Mouse (Mus musculus): ENCODE data around the gene Garnl3.
A peak's percentile ranks its signal among the peaks of the same experiment; 100 is the strongest.
"Not testable (repeated sequence)": the region's sequence is repeated elsewhere in the genome, so short reads cannot be mapped to it uniquely, and the experiment has no call there.

The Garnl3 gene

DNA sequence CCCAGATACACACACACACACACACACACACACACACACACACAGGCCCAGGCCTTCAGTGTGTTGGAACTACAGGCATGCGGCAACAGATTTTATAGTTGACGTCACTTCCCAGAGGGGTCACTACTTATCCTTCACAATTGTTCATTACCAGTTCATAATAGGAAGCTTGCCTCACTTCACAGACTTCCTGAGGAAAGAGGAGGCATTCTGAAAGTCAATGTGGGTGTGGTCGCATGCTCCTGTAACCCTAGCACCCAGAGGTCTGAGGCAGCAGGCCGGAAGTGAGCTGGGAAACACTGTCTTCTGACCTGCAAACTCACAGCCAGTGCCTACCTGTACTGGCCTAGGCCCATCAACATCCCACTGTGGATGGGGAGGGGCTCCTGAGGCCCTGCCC lies 106.4 kb downstream of the Garnl3 start:
- DNase-seq (ENCODE audit: inconsistent ontology term): no peak

DNA sequence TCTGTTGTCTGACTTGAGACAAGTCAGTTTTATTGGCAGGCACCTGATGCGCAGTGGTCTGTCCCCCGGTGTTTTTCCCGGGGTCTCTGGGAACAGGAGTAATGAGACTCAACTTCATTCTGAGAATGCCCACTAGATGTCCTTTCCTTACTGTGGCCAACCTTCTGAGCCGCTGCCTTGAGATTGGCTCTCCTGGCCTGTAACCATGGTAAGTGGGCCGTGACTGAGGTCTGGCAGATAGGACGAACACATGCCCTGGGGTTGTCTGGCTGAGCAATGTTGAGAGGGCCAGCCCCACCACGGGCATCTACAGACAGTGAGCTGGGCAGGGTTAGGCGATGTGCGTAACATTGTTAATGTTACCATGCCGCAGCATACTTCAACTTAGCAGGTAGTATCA lies 106.9 kb downstream of the Garnl3 start:
- peak; percentile 55 for DNase-seq (ENCODE audit: inconsistent ontology term)

DNA sequence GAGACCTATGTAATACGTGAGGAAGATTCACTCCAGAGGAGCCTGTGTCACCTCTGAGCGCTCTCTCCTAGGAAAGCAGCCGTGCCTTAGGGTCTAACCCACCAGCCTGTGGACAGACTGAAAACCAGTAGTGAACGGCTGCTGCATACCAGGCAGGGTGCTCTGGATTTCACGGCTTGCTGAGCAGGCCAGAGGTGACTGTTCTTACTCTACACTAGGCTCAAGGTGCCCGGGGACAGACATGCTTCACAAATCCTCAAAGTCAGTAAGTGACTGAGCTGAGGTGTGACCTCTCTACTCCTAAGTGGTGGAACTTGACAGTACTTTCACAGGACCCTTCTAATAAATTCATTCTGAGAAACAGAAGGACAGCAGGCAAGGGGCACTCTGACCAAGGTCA lies 108.6 kb downstream of the Garnl3 start:
- DNase-seq (ENCODE audit: inconsistent ontology term): no peak

DNA sequence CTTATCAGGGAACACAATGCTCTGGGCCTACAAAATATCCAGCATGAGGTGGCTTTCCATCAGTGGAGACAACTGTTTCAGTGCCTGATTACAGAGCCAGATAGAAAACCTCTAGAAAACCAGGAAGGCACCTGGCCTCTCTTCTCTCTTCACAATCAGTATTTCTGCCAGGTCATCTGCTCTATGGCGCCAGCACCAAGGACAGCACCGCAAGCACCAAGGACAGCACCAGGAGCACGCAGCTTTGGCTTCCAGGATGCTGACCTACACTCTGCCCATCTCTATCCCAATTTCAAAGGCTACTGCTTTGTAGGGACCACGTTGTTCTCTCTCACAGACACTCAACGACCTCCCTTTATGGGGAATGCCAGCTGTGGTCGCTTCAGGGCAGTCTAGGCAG lies 113.4 kb downstream of the Garnl3 start:
- peak; percentile 33 for DNase-seq (ENCODE audit: inconsistent ontology term)

DNA sequence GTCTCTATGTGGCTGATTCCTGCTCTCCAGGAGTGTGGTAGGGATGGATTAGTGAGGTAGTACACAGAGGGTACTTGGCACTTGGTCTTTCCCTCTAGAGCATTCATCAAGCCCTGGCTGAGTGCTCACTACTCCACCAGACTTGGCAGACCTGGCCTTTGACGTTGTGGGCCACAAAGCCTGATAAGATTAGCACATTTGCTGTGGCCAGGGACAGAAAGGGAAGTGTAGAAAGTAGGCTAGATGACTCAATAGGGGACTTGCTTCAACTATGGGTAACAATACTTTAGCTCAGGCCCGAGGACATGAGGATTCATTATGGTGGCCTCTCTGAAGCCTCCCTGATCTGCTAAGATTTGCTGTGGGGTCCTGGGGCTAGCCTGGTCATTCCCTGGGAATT lies 114.3 kb downstream of the Garnl3 start:
- no peak for DNase-seq (ENCODE audit: inconsistent ontology term)

DNA sequence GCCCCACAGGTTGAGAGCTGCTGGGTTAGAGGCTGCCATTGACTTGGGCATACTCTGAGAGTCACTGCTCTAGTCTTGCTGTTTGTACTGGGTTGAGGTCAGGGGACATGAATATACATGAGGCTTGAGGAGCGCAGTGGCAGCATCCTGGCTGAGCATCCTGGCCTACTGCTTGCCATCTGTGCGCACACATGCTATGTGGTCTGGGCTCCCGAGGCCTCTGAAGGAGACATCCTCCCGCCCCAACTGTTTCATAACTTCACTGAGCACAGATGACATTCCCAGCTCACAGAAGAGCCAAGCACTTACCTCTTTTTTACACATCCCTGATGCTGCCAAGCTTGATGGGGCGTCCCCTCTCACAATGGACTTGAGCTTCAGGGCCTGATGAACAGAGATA lies 116.6 kb downstream of the Garnl3 start:
- no peak for DNase-seq (ENCODE audit: inconsistent ontology term)

DNA sequence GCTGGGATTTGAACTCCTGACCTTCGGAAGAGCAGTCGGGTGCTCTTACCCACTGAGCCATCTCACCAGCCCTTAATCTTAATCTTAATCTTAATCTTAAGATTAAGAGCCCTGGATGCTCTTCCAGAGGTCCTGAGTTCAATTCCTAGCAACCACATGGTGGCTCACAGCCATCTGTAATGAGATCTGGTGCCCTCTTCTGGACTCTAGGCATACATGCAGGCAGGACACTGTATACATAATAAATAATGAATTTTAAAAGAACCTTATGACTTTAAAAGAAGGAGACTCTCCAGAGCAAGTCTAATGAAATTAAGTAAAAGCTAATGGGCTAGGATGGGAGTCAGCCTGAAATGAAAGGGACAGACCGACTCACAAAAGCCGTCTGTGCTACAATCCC lies 122.4 kb downstream of the Garnl3 start:
- not testable (repeated sequence) for DNase-seq (ENCODE audit: inconsistent ontology term)

DNA sequence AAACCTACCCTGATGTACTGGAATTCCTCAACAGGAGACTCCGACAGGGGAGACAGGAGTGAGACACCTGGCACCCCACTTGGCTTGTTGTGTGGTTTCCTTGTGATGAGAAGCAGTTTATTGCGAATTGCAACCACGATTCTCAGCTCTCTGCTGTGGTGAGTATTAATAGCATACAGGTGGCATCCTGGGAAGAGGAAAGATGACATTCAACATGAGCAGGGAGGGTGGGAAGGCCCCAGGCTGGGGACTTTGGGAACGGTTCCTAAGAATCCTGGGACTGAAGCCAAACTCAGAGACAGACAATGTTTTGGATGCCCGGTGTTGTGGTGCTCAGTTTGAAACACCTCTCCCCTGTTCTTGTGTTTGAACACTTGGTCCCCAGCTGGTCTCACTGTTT lies 126.4 kb downstream of the Garnl3 start:
- DNase-seq (ENCODE audit: inconsistent ontology term): no peak

DNA sequence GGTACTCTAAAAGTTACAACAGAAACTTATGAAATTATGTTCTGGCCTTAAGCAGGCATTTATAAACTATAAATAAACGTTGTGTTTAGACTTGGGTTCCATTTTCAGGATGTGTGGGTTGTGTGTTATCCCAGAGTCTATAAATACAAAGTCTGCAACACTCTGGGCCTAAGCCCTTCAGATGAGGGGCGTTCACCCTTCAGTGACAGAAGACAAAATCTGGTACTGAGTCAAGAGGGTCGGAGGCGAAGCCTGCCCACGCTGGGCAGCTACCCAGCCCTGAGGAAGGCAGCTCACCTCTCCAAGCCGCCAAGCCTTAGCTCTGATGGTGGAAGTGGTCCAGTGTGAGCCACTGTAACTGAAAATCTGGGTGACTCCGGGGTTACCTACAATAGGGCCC lies 129.3 kb downstream of the Garnl3 start:
- no peak for DNase-seq (ENCODE audit: inconsistent ontology term)

DNA sequence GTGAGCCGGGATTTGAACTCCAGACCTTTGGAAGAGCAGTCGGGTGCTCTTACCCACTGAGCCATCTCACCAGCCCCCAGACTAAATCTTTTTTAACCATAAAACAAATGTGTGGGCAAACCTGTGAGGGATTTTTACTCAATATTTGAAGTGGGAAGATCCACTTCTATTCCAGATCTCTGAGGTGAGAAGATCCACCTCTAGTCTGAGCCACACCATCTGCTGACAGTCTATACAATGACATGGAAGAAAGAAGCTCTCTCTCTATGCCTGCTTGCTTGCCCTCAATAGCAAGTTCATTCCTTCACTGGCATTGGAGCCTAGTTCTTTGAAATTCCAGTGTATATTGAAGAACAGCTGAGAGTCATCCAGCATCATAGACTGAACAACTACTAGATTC lies 131.7 kb downstream of the Garnl3 start:
- no peak for DNase-seq (ENCODE audit: inconsistent ontology term)

DNA sequence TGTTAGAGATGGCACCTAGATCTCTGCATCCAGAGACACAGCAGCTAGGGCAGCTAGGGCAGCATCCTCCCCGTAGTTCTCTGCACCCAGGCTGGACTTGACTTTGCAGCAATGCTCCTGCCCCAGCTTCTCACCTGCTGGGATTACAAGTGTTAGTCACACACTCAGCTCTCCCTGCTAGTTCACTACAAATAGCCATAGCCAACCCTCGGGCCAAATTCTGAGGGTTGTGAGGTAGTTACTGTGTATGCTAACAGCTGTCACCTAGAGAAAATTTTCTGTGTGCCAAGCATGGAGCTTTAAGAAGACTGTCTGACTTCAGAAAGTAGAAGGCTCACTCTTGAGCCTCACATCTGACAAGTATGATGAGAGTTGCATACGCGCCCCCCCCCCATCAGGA lies 133.7 kb downstream of the Garnl3 start:
- DNase-seq (ENCODE audit: inconsistent ontology term): no peak

DNA sequence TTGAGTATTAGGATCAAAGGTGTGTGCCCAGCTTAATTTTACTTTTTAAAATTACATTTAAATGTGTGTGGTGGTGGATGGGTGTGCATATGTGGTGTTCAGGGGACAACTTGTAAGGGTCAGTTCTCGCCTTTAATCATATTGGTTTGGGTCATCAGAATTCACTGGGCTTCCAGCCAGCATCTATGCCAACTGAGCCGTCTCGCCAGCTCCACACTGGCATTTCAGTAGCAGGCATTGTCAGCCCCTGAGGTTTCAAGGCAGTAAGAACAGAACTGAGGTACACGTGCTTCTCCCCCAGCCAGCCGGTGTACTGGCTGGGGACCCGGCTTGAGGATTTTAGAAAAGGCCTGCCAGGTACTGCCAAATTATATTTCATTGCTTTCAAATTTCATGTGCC lies 134.4 kb downstream of the Garnl3 start:
- DNase-seq (ENCODE audit: inconsistent ontology term): peak; percentile 9

DNA sequence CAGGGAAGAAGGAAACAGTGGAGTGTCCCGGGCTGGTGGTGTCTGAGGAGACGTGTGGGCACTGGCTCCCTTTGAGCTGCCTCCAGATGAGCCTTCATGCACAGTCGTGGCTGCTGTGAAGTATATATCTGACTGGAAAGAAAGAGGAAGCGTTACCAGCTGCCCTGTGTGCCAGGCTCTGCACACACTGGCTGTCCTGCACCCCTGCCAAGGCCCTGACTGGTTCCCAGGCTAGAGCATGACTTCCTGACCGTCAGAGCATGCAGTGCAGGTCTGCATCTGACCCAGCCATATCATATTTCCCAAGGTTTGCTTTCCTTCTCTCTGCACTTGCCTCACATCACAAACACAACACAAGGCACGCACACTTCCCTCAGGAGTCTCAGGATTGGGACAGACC lies 139.3 kb downstream of the Garnl3 start:
- no peak for DNase-seq (ENCODE audit: inconsistent ontology term)

DNA sequence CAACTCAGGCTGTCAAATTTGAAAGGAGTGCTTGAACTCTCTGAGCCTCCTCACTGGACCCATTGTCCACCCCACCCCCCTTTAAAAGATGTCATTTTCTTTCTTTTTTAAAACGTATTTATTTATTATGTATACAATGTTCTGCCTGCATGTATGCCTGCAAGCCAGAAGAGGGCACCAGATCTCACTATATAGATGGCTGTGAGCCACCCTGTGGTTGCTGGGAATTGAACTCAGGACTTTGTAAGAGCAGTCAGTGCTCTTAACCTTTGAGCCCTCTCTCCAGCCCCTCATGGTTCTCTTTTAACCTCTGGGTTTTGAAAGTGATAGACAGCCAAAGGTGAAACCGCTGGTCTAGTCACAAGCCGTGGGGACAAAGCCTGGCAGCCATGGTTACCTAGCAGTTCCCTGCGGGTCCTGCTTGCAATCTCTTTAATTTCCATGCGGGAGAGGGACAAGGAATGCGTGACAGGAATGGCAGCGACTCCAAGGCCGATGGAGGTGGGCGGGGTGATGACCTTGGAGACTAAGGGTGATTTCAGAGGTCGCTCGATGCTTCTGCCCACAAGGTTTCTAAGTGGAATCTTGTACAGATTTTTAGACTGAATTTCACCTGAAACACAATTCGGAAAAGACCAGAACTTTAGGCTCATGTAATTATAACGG lies 141.2 kb downstream of the Garnl3 start:
- DNase-seq (ENCODE audit: inconsistent ontology term): no peak

DNA sequence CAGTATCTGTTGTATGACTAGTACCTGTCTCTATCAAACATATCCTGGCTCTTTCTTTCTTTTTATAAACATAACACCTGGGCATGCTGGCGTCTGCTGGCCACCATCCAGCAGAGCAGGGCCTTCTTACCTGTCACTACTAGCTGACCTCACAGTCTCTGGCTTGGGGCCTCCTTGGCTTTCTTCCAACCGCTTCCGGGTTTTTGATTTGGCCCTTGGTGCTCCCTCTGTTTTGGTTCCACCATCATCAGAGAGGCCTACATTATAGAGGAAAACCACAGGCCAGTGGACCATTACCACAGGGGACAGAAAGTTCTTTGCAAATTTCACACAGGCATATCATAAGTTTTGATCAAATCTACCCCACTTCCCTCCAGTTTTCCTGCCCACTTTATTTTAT lies 142.1 kb downstream of the Garnl3 start:
- DNase-seq (ENCODE audit: inconsistent ontology term): no peak

DNA sequence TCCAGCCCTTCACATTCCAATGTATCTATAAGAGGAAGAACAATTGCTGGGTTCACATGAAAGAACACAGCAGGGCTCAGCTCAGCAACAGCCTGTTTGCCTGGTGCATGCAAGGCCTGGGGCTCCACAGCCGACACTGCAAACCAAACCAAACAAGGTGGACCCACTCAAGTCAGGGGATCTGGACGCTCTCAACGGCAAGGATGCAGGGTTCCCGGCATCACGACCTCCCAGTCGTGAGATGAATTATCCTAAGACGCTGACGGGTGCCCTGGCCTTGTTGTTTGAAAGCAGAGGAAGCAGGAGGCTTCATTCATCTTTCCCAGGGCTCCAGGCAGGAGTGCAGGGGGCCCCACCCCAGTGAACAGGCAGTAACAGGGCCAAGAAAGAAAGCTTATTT lies 145.6 kb downstream of the Garnl3 start:
- no peak for DNase-seq (ENCODE audit: inconsistent ontology term)

DNA sequence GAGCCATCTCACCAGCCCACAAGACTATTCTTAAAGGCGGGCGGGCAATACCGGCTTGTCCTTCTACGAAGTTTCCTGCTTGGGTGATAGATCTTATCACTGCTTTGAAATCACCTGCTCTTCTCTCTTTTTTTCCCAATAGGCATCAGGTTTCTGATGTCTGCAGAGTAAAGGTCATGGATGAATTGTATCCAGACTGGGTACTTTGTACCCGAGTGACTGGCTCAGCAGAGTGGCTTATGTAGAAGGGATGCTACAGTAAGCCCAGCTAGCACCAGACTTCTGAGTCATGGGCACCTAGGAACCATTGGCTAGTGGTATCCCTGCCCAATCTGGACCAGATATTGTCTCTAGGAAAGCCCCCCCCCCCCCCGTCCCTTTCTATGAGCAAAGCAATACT lies 147.8 kb downstream of the Garnl3 start:
- peak; percentile 62 for DNase-seq (ENCODE audit: inconsistent ontology term)

DNA sequence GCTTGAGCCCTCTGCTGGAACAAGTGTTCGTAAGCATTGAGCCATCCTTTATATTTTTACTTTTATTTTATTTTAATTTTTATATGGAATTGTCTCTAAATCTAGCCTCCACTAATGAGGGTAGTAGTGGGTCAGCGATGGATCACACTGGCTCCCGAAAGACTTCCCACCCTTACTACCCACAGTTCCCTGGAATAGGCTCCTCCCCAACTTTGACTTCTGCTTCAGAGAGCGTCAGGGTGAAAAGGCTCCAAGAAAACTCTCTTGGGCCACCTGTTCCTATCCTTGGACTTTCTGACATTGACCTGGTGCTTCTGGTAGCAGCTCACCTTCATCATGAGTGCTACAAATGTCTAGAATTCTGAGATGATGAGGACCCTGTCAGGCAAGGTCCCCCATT lies 148.8 kb downstream of the Garnl3 start:
- no peak for DNase-seq (ENCODE audit: inconsistent ontology term)

DNA sequence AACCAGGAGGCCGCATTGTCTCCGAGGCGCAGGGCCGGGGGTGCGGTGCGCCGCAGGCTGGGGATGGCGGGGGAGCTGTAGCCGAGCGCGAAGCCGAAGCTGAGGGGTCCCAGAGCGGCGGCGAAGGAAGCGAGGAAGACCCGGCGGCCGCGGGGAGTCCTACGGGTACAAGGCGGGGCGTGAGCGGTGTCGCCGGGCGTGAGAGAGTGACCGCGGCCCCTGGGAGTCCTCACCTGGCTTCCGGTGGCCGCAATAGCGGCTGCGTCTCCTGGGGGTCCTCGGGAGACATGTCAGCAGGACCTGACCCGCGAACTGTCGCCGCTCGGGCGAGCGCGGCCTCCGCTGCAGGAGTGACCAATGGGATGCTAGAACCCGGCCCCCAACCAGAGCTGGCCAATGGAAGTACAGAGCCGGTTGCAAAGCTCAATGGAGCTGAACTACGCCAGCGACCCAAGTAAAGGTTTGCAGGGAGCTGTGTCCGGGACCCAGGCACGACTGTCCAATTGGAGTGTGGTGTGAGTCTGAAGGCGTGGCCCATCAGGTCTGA lies 149.7 kb downstream of the Garnl3 start, which contains the start of gene Slc2a8:
Slc2a8 (minus strand) TSS at position 359 of the 547 bp plus-strand sequence.
- peak; percentile 94 for DNase-seq (ENCODE audit: inconsistent ontology term)

DNA sequence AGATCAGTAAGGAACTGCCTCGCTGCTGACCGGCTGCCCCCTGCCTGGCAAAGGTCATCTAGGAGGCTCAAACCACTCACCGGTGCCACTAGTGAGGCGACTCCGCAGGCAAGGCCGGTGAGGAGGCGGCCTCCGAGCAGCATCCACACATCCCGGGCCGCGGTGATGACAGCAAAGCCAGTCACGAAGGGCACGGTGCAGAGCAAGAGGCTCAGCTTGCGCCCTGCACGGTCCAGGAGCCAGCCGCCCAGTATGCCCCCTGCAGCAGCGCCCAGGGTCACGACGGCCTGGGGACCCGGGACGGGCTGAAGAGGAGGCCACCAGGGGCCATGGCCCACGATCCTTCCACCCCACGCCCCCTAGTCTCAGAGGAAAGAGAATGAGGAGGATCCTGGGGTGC lies 150.2 kb downstream of the Garnl3 start:
- no peak for DNase-seq (ENCODE audit: inconsistent ontology term)

DNA sequence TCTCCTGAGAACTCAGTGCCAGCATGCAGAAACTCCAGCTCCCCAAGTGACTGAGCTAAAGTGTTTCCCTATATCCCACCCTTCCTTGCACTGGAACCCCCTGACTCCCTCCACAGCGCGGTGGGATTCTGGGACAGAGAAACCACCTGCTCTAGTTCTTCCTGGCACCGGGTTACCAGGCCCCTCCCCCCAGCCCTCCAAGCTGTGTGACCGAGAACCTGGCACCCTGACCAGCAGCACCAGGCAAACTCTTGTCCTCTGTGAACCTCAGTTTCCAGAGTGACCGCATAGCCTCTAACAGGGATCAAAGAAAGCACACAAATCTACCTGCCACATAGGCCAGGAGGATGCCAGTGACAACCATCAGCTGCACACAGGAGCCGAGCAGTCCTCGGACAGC lies 151.8 kb downstream of the Garnl3 start:
- DNase-seq (ENCODE audit: inconsistent ontology term): no peak

DNA sequence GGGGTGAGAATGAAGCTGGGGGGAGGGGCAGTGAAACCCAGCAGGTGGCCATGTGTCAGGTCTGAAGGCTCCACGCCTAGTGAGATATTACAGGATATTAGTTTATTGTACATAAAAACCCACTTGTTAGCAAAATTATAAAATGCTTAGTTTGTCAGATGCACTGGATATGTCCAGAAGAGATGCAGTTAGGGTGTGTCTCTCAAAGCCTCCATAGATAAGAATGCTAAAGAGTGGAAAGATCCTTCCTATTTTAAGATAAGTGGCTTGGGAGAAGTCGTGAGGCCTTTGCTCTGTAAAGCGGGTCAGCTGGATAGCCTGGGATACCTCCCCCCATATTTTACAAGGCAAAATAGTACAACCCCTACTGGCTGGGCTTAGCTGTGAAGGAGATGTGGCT lies 152.8 kb downstream of the Garnl3 start:
- no peak for DNase-seq (ENCODE audit: inconsistent ontology term)

DNA sequence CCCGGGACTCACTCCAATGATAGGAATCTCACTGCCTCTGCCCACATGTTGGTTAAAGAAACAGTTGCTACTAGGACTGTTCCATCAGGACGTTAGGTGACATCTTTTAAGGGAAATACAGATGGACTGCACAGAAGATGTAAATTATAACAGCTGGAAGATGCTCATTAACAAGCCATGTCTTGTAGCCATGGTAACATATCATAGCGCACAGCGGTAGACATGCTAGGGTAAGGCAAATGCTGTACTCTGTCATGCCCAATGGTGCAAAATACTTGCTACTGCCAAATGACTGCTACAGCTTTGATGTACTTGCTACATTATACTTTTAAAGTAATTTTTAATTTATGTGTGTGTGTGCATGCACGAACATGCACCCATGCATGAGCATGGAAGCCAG lies 154.3 kb downstream of the Garnl3 start:
- no peak for DNase-seq (ENCODE audit: inconsistent ontology term)

DNA sequence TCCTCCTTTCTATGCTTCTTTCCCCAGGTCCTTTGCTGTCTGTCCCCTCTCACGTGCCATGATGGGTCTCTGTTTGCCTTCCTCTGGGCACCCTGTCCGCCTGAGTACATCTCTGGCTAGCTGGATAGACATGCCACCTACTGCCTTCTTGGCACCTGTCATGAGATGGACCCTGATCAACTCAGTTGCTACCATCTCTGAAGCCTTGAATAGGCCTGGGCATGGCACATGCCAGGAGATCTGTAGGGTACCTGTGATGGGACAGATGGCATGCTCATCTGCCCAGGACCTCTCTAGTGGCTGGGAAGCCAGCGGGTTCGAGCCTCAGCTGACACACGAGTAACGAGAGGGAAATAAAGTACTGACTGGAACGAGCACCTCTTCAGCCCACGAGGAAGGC lies 157.2 kb downstream of the Garnl3 start:
- no peak for DNase-seq (ENCODE audit: inconsistent ontology term)
